Mouse (Mus musculus) spleen, adult 2 months (tissue): ENCODE results near the gene S100pbp. TPM values are rescaled to one million over a fixed set of nuclear protein-coding genes. Genes with fewer than 3 reads are reported as not detected.

Source experiments
- DNase-seq, 2 experiments: peaks; one replicate each; pipeline versions ENCODE4 v3.0.0 to v3.0.0-alpha.2; 2012 to 2021; ENCODE audit warnings: low spot score in 2 of 2, low read depth in 1 of 2
- H3K27ac ChIP-seq: fragments of 200-500 bp; 2 replicates; pipeline ENCODE4 v1.5.1; 2012; ENCODE audit warnings: low read length, inconsistent platforms; ENCODE audit not compliant: insufficient read depth
- H3K27me3 ChIP-seq: fragments of 200-500 bp; 2 replicates; pipeline ENCODE4 v1.6.1; 2012; ENCODE audit warnings: mild to moderate bottlenecking, moderate library complexity, low read length, inconsistent platforms; ENCODE audit not compliant: control insufficient read depth, insufficient read depth
- H3K36me3 ChIP-seq: fragments of 200-500 bp; 2 replicates; pipeline ENCODE4 v1.6.1; 2012; ENCODE audit warnings: mild to moderate bottlenecking, low read length, inconsistent platforms; ENCODE audit not compliant: control insufficient read depth, insufficient read depth
- H3K4me1 ChIP-seq: fragments of 200-500 bp; 2 replicates; pipeline ENCODE4 v1.6.1; 2011; ENCODE audit warnings: inconsistent platforms; ENCODE audit not compliant: control insufficient read depth, insufficient read depth, insufficient read length
- H3K4me3 ChIP-seq: fragments of 200-500 bp; 2 replicates; pipeline ENCODE4 v1.5.1; 2011; ENCODE audit warnings: mild to moderate bottlenecking, inconsistent platforms; ENCODE audit not compliant: insufficient read depth, insufficient read length; ENCODE audit errors: extremely low read depth
- CTCF ChIP-seq: fragments of 200-500 bp; IDR thresholded peaks from 2 replicates; pipeline ENCODE4 v1.5.1; 2011; ENCODE audit warnings: mild to moderate bottlenecking, inconsistent platforms; ENCODE audit not compliant: insufficient read depth, insufficient read length, insufficient replicate concordance; ENCODE audit errors: extremely low read depth
- POLR2A ChIP-seq: fragments of 200-500 bp; IDR thresholded peaks from 2 replicates; pipeline ENCODE4 v1.6.1; 2011; ENCODE audit warnings: low read depth, low read length, inconsistent platforms
- WGBS: fragments of 180-500 bp; shearing (Covaris S2); methylation state at CpG from one replicate; pipeline ENCODE4 v1.1.7; 2018; 5-methylcytosine and 5-hydroxymethylcytosine counted together
- polyA plus RNA-seq: library from polyadenylated mRNA; depleted of rRNA; stranded (reverse); fragments of >200 nt; gene quantifications from 2 replicates; pipeline ENCODE4 v1.2.3, GENCODE M21; 2012; rRNA removed

S100pbp gene
- polyA plus RNA-seq, 1 experiment, result 14.7 TPM

DNA sequence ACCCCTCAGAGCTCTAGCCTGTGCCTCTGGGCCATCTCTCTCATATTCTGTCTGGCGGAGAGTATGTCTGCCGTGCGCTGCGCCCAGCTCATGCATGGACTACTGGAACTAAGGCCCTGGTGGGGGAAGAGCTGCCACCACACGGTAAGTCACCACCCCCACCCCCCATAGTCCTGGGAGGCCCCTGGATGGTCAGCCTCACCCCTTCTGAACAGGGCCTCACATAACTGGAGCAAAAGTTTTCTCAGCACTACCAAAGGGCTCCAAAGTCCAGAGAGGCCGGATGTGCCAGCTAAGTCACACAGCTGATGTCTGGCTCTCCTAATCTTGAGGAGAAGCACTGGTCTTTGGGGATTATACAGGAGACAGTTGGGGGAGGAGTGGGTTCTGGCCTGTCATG is 78.7 kb downstream of the S100pbp start:
- Histone ChIP-seq H3K4me1 (no peaks in the 10 kb centered on the region), H3K27me3 (no peaks in the 10 kb centered on the region), H3K36me3 (no peaks in the 10 kb centered on the region), H3K4me3 (no peak overlapping the region), H3K27ac (no peak overlapping the region)
- DNase-seq, result no peak
- 86% methylated on average over 6 of the region's 6 CpGs for WGBS
- TF ChIP-seq CTCF, result no peak
- TF ChIP-seq POLR2A, result no peak

DNA sequence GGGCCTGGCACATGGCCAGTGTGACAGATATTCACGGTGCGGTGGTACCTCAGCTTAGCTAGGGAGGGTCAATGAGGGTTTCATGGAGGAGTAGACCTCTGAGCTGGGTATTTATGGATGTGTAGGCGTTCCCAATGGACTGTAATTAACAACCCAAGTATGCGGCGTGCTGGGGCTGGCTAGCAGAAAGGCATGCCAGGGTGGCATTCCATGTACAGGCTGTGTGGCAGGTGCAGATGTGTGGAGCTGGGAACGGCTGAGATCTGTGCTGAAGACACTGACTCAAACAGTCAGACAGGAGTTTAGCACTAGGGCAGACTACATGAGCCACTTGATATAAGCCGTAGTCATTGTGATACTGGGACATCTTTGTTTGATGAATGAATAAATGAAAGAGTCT is 80.9 kb downstream of the S100pbp start:
- H3K4me3 ChIP-seq, result no peak overlapping the region
- WGBS, result 86% methylated on average over 7 of the region's 7 CpGs
- no peak for DNase-seq
- H3K36me3 ChIP-seq, result no peaks in the 10 kb centered on the region
- H3K27ac ChIP-seq, result no peak overlapping the region
- H3K4me1 ChIP-seq, result no peaks in the 10 kb centered on the region; the same call in 1 of the 2 replicates
- TF ChIP-seq CTCF (no peak), POLR2A (no peak)
- no peaks in the 10 kb centered on the region for H3K27me3 ChIP-seq

DNA sequence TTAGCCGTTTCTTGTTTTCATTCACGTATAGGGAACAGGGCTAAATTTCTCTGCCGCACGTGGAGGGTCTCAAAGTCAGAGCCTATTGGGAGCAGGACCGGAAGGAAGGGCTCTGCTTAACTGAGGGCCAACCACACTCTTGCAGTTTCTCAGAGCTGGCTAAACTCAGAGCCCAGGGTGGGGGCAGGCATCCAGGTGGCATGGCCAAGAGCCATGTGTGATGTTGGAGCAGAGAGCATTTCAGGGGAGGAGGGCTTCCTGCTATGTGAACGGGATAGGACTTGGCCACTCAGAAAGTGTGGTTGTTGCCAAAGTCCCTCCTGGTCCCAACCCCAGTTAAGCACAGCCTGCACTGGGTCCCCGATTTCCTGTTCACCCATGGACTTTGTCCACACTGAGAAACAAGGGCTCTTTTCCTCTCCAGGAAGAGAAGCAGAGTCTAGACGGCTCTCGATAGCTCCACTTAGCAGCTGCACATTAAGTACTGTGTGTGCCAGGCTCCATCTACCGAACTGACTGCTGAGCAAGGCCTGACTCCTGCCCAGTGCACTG is 82.1 kb downstream of the S100pbp start:
- H3K27ac ChIP-seq, result no peak overlapping the region
- no peaks in the 10 kb centered on the region for H3K36me3 ChIP-seq
- no peaks in the 10 kb centered on the region for H3K27me3 ChIP-seq
- TF ChIP-seq POLR2A (no peak), CTCF (no peak)
- no peaks in the 10 kb centered on the region; the same call in 1 of the 2 replicates for H3K4me1 ChIP-seq
- WGBS, result 54% methylated on average over 10 of the region's 10 CpGs
- DNase-seq, result no peak
- H3K4me3 ChIP-seq, result no peak overlapping the region

DNA sequence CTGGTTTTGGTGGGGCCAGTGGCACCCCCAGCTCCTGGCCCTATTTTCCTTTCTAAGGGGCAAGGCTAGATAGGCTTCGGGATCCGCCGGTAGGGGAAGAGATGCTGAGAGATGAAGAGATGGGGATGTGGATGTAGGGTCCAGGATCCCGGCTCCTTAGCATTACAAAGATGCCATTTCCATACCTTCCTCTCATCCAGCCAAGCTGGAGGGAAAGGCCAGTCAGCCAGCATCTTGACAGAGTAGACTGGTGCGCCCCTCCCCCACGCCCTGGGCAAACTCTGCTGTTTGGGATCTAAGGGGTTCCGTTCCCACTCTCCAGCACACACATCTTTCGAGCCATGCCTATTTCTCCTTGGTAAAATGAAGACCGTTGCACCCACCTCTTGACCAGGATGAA is 83.5 kb downstream of the S100pbp start:
- Histone ChIP-seq H3K4me1 (no peaks in the 10 kb centered on the region; the same call in 1 of the 2 replicates), H3K27me3 (no peaks in the 10 kb centered on the region), H3K36me3 (no peaks in the 10 kb centered on the region), H3K4me3 (no peak overlapping the region), H3K27ac (no peak overlapping the region)
- DNase-seq, result no peak
- TF ChIP-seq POLR2A (no peak), CTCF (no peak)
- WGBS, result 48% methylated on average over 9 of the region's 9 CpGs

DNA sequence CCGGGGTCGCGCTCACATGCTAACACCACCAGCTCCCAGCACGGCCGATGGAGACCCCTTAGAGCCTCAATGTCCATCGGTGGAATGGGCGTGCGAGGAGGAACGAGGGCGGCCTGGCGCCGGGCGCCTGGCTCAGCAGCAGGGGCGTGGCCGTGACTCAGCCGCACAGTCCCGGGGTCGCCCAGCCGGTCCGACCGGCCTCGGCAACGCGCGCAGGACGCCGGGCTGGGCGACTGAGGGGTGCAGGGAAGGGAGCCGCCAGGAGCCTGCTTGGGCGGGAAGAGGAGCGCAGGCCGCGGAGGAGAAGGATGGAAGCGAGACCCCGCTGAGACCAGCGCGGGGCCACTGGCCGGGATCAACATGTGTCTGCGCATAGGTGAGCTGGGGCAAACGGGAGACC is 84.2 kb downstream of the S100pbp start, which contains the start of gene Tmem54:
Tmem54 (plus strand) TSS at position 193 of the 400 bp plus-strand sequence.
- no peaks in the 10 kb centered on the region for H3K27me3 ChIP-seq
- H3K4me1 ChIP-seq, result no peaks in the 10 kb centered on the region; the same call in 1 of the 2 replicates
- 7% methylated on average over 40 of the region's 40 CpGs for WGBS
- no peaks in the 10 kb centered on the region for H3K36me3 ChIP-seq
- TF ChIP-seq POLR2A, result no peak
- no peak for TF ChIP-seq CTCF
- DNase-seq, result no peak
- H3K4me3 ChIP-seq, result no peak within 1 kb of the TSS
- no peak within 1 kb of the TSS for H3K27ac ChIP-seq

DNA sequence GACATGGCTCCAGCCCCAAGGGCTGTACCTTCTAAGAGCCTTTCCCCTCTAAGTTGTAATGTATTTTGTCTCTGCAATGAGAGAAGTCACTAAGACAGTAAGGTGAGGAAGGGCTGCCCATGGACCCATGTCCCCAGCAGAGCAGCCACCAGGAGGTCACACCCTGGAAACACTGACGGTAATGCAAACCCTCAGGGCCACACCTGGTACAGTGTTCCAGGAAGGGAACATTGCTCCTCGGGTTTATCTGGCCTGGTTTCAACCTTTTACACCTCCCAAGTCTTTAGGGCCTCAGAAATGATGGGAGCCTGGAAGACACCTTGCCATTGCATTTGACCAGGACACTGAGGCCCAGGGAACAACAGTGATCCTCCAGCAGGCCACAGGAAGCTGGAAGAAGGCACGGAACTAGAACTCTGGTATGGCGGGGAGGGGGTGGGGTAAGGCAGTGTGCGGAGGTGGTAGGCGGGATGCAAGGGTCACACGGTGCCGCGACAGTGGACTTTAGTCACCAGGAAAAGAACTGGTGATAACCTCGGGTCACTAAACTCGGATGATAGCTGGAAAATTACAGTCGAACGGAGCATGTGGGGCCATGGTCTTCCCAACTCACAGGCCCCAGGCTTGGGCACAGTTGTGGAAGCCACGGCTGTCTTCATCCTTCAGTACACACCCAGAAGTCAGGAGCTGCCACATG is 87.2 kb downstream of the S100pbp start:
- H3K27ac ChIP-seq, result no peak overlapping the region
- no peaks in the 10 kb centered on the region; the same call in 1 of the 2 replicates for H3K4me1 ChIP-seq
- 74% methylated on average over 14 of the region's 14 CpGs for WGBS
- TF ChIP-seq CTCF, result no peak
- no peak for TF ChIP-seq POLR2A
- H3K27me3 ChIP-seq, result no peaks in the 10 kb centered on the region
- H3K36me3 ChIP-seq, result no peaks in the 10 kb centered on the region
- DNase-seq, result no peak
- H3K4me3 ChIP-seq, result no peak overlapping the region

Other genes starting within 250 kb of the S100pbp start
- 5.3 and 6.4 TPM in 2 replicates for gene Azin2, start 227.3 kb downstream of the S100pbp start, polyA plus RNA-seq
- gene Ak2, start 197.8 kb downstream of the S100pbp start, polyA plus RNA-seq, result 32.0 and 32.2 TPM in 2 replicates
- 109 and 136 TPM in 2 replicates for gene Rnf19b, start 131.5 kb downstream of the S100pbp start, polyA plus RNA-seq
- 0.60 TPM in 1 of 2 replicates, not detected in the other for gene Tmem54, start 84.2 kb downstream of the S100pbp start, polyA plus RNA-seq
- 0.05 TPM in 1 of 2 replicates, not detected in the other for gene Hpca, start 67.7 kb downstream of the S100pbp start, polyA plus RNA-seq
- 0.58 and 0.70 TPM in 2 replicates for gene Fndc5, start 52.7 kb downstream of the S100pbp start, polyA plus RNA-seq
- gene Yars, start within 50 bp of the S100pbp start, polyA plus RNA-seq, result 8.6 and 10.9 TPM in 2 replicates
- 2.9 and 3.5 TPM in 2 replicates for gene C77080, start 71.7 kb upstream of the S100pbp start, polyA plus RNA-seq
- 0.63 and 1.00 TPM in 2 replicates for gene Sync, start 97.9 kb upstream of the S100pbp start, polyA plus RNA-seq
- 16.3 and 16.6 TPM in 2 replicates for gene Rbbp4, start 145.6 kb upstream of the S100pbp start, polyA plus RNA-seq
- 8.2 and 9.2 TPM in 2 replicates for gene Zbtb8os, start 146.0 kb upstream of the S100pbp start, polyA plus RNA-seq
- gene Zbtb8a, start 188.4 kb upstream of the S100pbp start, polyA plus RNA-seq, result 2.1 and 3.5 TPM in 2 replicates